Mouse (Mus musculus): ENCODE results near the gene H2afy.

Gene H2afy

GRCm38 (mm10) chr13:56024410-56025026 is 111.6 kb downstream of the H2afy start:
- DNase-seq (ENCODE audit: extremely low read depth, low read depth, low spot score): no peak
